Mouse (Mus musculus) stomach, postnatal 0 days (tissue): ENCODE data around the gene Lyg1. TPM values are rescaled to one million over a fixed set of nuclear protein-coding genes. Genes with fewer than 3 reads are reported as not detected.

ENCODE experiments used
- ATAC-seq: fragments of 200-750 bp; cut with Nextera tagmentation; 2 replicates; pipeline ENCODE4 v1.8.0; 2017; ENCODE audit not compliant: low FRiP score, low TSS enrichment
- DNase-seq: peaks from one replicate; pipeline ENCODE4 v3.0.0-alpha.2; 2016; ENCODE audit warnings: low spot score
- H3K27ac ChIP-seq: fragments of 300-500 bp; sonication (generic); replicated peaks from 2 replicates; pipeline ENCODE4 v1.5.1; 2014; ENCODE audit warnings: mild to moderate bottlenecking, control low read depth
- H3K27me3 ChIP-seq: fragments of 300-500 bp; sonication (generic); 2 replicates; pipeline ENCODE4 v1.6.1; 2014; ENCODE audit warnings: low read length; ENCODE audit not compliant: control insufficient read depth, insufficient read depth
- H3K36me3 ChIP-seq: fragments of 300-500 bp; sonication (generic); 2 replicates; pipeline ENCODE4 v1.6.1; 2014; ENCODE audit warnings: low read length, mixed read lengths; ENCODE audit not compliant: control insufficient read depth, insufficient read depth
- H3K4me1 ChIP-seq: fragments of 300-500 bp; sonication (generic); replicated peaks from 2 replicates; pipeline ENCODE4 v1.6.1; 2014; ENCODE audit warnings: antibody characterized with exemption; ENCODE audit not compliant: control insufficient read depth, insufficient read depth
- H3K4me2 ChIP-seq: fragments of 300-500 bp; sonication (generic); replicated peaks from 2 replicates; pipeline ENCODE4 v1.6.1; 2014; ENCODE audit warnings: low read depth, mild to moderate bottlenecking, control low read depth, moderate library complexity
- H3K4me3 ChIP-seq: fragments of 300-500 bp; sonication (generic); 2 replicates; pipeline ENCODE4 v1.5.1; 2014; ENCODE audit warnings: low read depth, low read length, control low read depth
- H3K9ac ChIP-seq: fragments of 300-500 bp; sonication (generic); 2 replicates; pipeline ENCODE4 v1.6.1; 2014; ENCODE audit warnings: mild to moderate bottlenecking, low read length, control low read depth, mixed read lengths
- H3K9me3 ChIP-seq: fragments of 300-500 bp; sonication (generic); 2 replicates; pipeline ENCODE4 v1.6.1; 2016; ENCODE audit warnings: low read length; ENCODE audit not compliant: control insufficient read depth
- CTCF ChIP-seq: IDR thresholded peaks from 2 replicates; pipeline ENCODE4 v1.5.1; 2016; ENCODE audit warnings: antibody characterized with exemption, low read depth, mild to moderate bottlenecking, moderate library complexity
- EP300 ChIP-seq: optimal IDR thresholded peaks from 2 replicates; pipeline ENCODE3; 2016; ENCODE audit warnings: antibody characterized with exemption
- WGBS: fragments of 180-500 bp; shearing (Covaris S2); extraction: QIAGEN DNeasy Blood & Tissue Kit; methylation state at CpG from one replicate; pipeline ENCODE4 v1.1.7; 2014; 5-methylcytosine and 5-hydroxymethylcytosine counted together
- polyA plus RNA-seq: library from polyadenylated mRNA; unstranded; fragments of >200 nt; fragmentation: Nextera tagmentation; extraction: Ambion mirVana; gene quantifications from 2 replicates; pipeline ENCODE4 v1.2.1, GENCODE M21; 2015

Lyg1 gene
- 298 and 319 TPM in 2 replicates for polyA plus RNA-seq

DNA sequence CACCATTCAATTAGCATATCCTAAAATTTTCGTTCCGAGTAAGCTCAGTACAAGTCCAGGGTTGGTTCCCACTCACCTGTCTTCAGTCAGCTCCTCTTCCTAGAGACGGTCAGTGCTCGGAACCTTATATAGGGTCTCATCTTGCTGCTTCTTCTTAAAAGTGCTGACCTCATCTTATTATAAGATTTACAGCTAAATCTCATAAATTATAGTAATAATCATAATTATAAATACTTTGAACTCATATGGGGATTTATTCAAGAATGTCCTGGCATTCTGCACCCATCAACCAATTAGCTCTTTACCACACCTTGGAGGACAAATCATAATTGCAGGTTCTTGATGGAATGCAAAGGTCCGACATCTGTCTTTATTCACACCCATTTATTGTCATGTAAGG lies at the start of gene Lyg1:
Lyg1 (minus strand) TSS at position 101 of the 400 bp plus-strand sequence.
- no peak within 1 kb of the TSS for H3K4me3 ChIP-seq
- 78% methylated on average over 5 of the region's 5 CpGs for WGBS
- no peak for TF ChIP-seq CTCF
- no peak for TF ChIP-seq EP300
- ATAC-seq (no peak), DNase-seq (no peak)
- no peaks in the 10 kb centered on the region for H3K36me3 ChIP-seq
- H3K9me3 ChIP-seq, result no peaks in the 10 kb centered on the region
- H3K9ac ChIP-seq, result no peak within 1 kb of the TSS
- H3K4me1 ChIP-seq, result no peaks in the 10 kb centered on the region
- no peak within 1 kb of the TSS for H3K27ac ChIP-seq
- no peaks in the 10 kb centered on the region for H3K27me3 ChIP-seq
- no peak within 1 kb of the TSS for H3K4me2 ChIP-seq

DNA sequence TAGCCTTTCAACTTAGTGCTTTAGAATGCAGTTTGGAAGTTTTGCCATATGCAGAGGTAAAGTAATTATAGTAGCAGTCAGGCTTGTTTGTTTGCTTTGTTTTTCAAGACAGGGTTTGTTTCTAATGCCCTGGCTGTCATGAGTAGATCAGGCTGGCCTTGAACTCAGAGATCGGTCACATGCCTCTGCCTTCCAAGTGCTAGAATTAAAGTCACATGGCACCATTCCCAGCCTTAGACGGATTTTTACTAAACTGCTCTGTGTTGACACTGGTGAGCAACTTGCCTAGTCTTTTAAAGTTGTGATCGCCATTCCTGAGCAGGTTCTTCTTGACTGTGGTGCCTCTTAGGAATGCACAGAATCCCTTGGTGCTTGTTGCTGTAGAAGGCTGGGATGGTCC lies 49.2 kb upstream of the Lyg1 start:
- H3K9ac ChIP-seq, result no peak overlapping the region
- whole genome bisulfite sequencing, result 49% methylated on average over 3 of the region's 3 CpGs

DNA sequence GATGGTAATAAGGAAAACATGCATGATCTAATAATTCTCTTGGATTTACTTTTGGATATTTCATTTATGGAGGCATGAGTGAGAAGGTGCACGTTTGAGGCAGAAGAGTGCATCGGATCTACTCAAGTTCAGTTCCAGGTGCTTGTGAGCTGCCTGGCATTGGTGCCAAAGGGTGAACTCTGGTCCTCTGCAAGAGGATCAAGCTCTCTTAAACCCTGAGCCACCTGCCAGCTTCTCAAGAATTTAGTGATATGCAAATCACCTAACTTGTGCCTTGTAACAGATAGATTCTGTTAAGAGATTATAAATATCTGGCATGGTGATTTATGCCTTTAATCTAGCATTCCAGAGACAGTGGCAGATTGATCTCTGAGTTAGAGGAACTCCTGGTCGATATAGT lies 45.5 kb upstream of the Lyg1 start:
- ATAC-seq (no peak), DNase-seq (no peak)
- H3K4me3 ChIP-seq, result no peak overlapping the region
- 78% methylated on average over 3 of the region's 3 CpGs for WGBS
- H3K4me2 ChIP-seq, result no peak overlapping the region
- H3K4me1 ChIP-seq, result no peaks in the 10 kb centered on the region; the same call in 1 of the 2 replicates
- no peak overlapping the region for H3K27ac ChIP-seq
- TF ChIP-seq CTCF, result no peak
- no peak for TF ChIP-seq EP300
- no peaks in the 10 kb centered on the region for H3K36me3 ChIP-seq
- H3K9me3 ChIP-seq, result no peaks in the 10 kb centered on the region
- no peak overlapping the region for H3K9ac ChIP-seq
- no peaks in the 10 kb centered on the region for H3K27me3 ChIP-seq

More for the DNA sequence above, 49.2 kb upstream of the Lyg1 start:
- ATAC-seq (no peak), DNase-seq (no peak)
- Histone ChIP-seq H3K27ac (no peak overlapping the region), H3K4me2 (no peak overlapping the region), H3K4me3 (no peak overlapping the region), H3K27me3 (no peaks in the 10 kb centered on the region), H3K36me3 (no peaks in the 10 kb centered on the region), H3K9me3 (no peaks in the 10 kb centered on the region), H3K4me1 (no peaks in the 10 kb centered on the region)
- no peak for TF ChIP-seq EP300
- TF ChIP-seq CTCF, result no peak

DNA sequence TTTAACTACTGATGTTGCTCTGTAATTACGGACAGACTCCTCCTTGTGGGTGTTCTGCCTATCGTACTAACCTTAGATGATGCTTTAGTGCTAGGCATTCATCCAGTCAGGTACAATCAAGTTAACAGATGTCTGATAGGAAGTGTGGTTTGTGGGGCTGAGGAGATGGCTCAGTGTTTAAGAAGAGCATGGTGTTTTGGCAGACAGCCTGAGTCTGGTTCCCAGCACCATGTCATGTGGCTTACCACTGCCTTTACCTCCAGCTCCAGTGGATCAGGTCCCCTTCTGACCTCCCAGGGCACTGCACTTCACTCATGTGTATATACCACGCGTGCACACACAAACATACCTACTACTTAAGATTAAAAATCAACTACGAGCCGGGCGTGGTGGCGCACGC lies 44.4 kb upstream of the Lyg1 start:
- H3K27ac ChIP-seq, result no peak overlapping the region
- H3K27me3 ChIP-seq, result no peaks in the 10 kb centered on the region
- no peaks in the 10 kb centered on the region for H3K9me3 ChIP-seq
- no peak for TF ChIP-seq EP300
- TF ChIP-seq CTCF, result no peak
- H3K4me3 ChIP-seq, result no peak overlapping the region
- DNase-seq (no peak), ATAC-seq (no peak)
- no peak overlapping the region for H3K4me2 ChIP-seq
- whole genome bisulfite sequencing, result 94% methylated on average over 9 of the region's 9 CpGs
- no peaks in the 10 kb centered on the region for H3K36me3 ChIP-seq
- H3K9ac ChIP-seq, result no peak overlapping the region
- no peaks in the 10 kb centered on the region; the same call in 1 of the 2 replicates for H3K4me1 ChIP-seq

DNA sequence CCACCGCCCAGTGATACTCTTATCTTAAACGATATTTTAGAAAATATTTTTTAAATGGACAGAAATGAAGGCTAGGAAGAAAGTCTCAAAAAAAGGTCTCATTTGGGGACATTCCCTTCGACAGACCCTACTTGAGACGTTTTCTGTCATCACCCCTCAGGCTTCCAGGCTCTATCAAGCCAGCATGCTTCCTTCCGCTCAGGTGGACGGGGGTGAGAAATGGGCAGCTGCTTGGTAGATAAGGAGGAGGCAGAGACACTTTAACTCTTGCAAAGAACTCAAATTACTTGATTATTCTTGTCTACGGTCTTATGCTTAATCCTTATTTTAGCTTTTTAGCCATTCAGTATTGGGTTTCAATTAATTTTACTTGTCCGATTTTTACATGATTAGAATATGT lies 43.3 kb upstream of the Lyg1 start:
- DNase-seq (no peak), ATAC-seq (no peak)
- no peak for TF ChIP-seq CTCF
- no peak for TF ChIP-seq EP300
- Histone ChIP-seq H3K4me3 (no peak overlapping the region), H3K36me3 (no peaks in the 10 kb centered on the region), H3K27ac (no peak overlapping the region), H3K4me2 (no peak overlapping the region), H3K9me3 (no peaks in the 10 kb centered on the region), H3K4me1 (no peaks in the 10 kb centered on the region; the same call in 1 of the 2 replicates), H3K9ac (no peak overlapping the region), H3K27me3 (no peaks in the 10 kb centered on the region)
- WGBS, result 94% methylated on average over 8 of the region's 8 CpGs

DNA sequence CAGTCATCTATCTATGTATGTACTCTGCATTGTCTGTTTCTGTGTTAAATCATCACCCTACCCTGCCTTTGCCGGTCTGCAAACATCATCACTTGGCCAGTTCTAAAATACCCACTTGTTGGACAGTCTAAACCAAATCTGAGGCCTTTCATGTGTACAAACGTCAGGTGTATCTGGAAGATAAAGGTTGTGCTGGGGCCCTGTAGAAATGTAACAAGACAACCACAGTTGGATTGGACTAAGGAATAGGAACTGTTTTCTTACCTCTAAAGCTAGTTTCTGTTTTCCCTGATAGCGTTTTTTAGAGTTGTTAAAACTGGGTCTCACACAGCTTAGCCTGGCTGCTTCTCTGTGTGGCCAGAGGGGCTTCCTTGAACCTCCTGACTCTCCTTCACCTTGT lies 42.0 kb upstream of the Lyg1 start:
- no peak overlapping the region for H3K9ac ChIP-seq
- DNase-seq, result no peak
- no peak for ATAC-seq
- H3K9me3 ChIP-seq, result no peaks in the 10 kb centered on the region
- no peaks in the 10 kb centered on the region; the same call in 1 of the 2 replicates for H3K4me1 ChIP-seq
- H3K36me3 ChIP-seq, result peaks cover 8% of the 10 kb centered on the region; the same call in 1 of the 2 replicates
- no peak overlapping the region for H3K27ac ChIP-seq
- H3K4me2 ChIP-seq, result no peak overlapping the region
- no peak overlapping the region for H3K4me3 ChIP-seq
- WGBS, result 47% methylated on average over 3 of the region's 3 CpGs
- H3K27me3 ChIP-seq, result no peaks in the 10 kb centered on the region
- TF ChIP-seq EP300 (no peak), CTCF (no peak)
